Mouse (Mus musculus) embryo, embryonic 10.5 days (tissue): ENCODE data around the gene Tmc4.

Source experiments
- DNase-seq: peaks from one replicate; pipeline ENCODE4 v3.0.0-alpha.2; 2015; ENCODE audit warnings: low spot score

The Tmc4 gene

GRCm38 (mm10) chr7:3630478-3630815, 46.9 kb downstream of the Tmc4 start:
- no peak for DNase-seq

DNA sequence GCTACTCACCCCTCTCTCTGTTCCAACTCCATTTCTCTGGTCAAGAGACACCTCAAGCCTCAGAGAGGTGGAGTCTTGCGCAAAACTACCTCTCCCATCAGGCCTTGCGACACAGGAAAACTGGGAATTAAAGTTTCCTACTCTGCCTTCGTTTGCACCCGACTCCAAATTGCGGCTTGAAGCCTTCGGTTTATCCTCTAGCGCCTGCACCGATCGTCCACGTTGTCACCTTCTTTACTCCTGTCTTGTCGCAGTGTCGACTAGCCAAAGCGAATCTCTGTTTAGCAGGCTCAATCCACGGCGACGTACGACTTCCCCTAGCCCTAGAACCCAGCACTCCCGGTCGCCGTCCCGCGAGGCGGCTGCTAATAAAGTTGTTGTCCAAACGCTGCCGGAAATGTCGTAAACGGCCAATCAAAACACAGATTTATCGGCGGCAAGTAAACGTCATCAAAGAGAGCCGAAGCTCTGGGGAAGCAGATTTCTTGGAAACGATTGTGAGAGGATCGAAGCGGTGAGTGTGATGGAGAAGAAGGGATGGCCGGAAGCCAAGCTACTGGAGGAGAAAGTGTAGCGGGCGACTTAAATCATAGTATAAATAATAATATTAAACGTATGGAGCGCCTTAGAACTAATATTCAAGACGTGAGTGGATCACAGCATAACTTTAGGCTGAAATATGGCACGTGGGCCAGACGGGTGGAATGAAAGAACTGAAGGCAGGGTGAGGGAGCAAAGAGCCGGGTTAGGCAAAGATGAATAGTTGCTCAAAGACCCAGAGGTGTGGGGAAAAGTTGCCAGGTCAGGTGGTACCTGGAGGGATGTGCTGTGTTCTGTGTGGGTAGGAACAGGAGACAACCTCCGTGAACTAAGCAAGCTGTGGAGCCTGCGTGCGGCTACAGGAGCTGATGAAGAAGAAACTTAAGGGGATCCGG, 47.5 kb downstream of the Tmc4 start, which contains the start of the genes Tfpt and Prpf31:
TSS of gene Tfpt (minus strand) at position 387 of the 935 bp plus-strand sequence.
TSS of gene Prpf31 (plus strand) at position 443 of the 935 bp plus-strand sequence.
- peak; percentile 98 for DNase-seq

DNA sequence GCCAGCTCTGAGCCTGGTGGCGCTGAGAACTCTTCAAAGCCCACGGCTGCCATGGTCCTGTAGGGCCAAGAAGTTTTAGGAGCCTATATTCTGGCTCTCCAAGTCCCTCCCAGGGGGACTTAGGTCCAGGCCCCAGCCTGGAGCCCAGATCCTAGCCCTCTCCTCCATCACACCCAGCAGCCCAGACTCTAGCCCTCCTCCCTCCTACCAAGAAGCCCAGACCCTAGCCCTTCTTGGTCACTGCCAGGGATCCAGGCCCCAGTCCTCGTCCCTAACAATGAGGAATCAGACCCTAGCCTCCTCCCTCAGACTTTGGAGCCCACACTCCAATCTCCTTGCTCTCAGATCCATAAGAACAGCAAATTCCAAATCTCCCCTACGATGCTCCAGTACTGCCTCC, 48.3 kb downstream of the Tmc4 start:
- DNase-seq, result no peak

- peak; percentile 92 for DNase-seq
These were observed 59.9 kb downstream of the Tmc4 start, which contains the start of gene Ndufa3 for GRCm38 (mm10) chr7:3617242-3617995. TSS of gene Ndufa3 (plus strand) at chr7:3617373.

- DNase-seq, result no peak
These were observed 60.7 kb downstream of the Tmc4 start for GRCm38 (mm10) chr7:3616389-3617241.

GRCm38 (mm10) chr7:3616057-3616388, 61.3 kb downstream of the Tmc4 start, which contains the start of gene Oscar:
TSS of gene Oscar (minus strand) at chr7:3616157.
- no peak for DNase-seq
